ENCODE assay signal across 8 mouse cellular contexts in the genomic region with DNA sequence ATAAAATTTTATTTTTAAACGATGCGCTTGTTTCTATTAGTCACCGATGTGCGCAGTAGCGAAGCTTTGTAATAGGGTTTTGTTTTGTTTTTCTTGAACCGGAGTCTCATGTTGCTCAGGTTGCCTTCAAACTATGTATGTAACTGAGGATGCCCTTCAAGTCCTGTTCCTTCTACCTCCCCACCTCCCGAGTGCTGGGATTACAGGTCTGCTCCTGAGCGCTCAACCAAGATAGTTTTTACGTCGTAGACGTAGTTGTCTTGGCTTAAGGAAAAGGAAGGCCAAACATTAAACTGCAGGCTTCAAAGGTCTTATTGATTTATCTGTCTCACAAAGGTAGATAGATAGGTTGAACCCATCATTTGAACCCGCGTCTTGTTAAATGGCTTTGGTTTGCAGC. TPM values are rescaled to one million over a fixed set of nuclear protein-coding genes. Genes with fewer than 3 reads are reported as not detected.
A peak's percentile ranks its signal among the peaks of the same experiment; 100 is the strongest.
DNase-seq lines count a peak whose midpoint lies in the region; ATAC-seq and TF ChIP-seq lines count a peak whose summit lies in the region.

No protein-coding gene starts in this region.

- H3K36me3 ChIP-seq in erythroblast, embryonic 14.5 days (ENCODE audit: control insufficient read depth) = peaks cover 54% of the 10 kb centered on the region
- peaks cover 9% of the 10 kb centered on the region for H3K36me3 ChIP-seq in C2C12 (ENCODE audit: control insufficient read depth, insufficient read depth)
- no peaks in the 10 kb centered on the region for H3K36me3 ChIP-seq in embryonic facial prominence, embryonic 15.5 days
- 0 out of 2 replicates have a peak, but pooled peaks cover 2% of the 10 kb centered on the region for H3K36me3 ChIP-seq in liver, embryonic 11.5 days (ENCODE audit: control insufficient read depth, insufficient read depth, low read length)
- no peaks in the 10 kb centered on the region for H3K36me3 ChIP-seq in stomach, postnatal 0 days (ENCODE audit: control insufficient read depth, insufficient read depth, low read length)

- TF ChIP-seq EP300 in stomach, postnatal 0 days (optimal IDR thresholded peaks at IDR 0.05) = no peak

- no peak for TF ChIP-seq CTCF in C2C12 (IDR thresholded peaks at IDR 0.05; ENCODE audit: control insufficient read depth, insufficient read depth, insufficient read length)
- no peak for TF ChIP-seq CTCF in stomach, postnatal 0 days (IDR thresholded peaks at IDR 0.05; ENCODE audit: low read depth)

- H3K4me3 ChIP-seq in erythroblast, embryonic 14.5 days (replicated peaks) = peak overlapping the region; percentile 94
- H3K4me3 ChIP-seq in C2C12 (ENCODE audit: insufficient read depth, poor library complexity, severe bottlenecking) = peak overlapping the region; percentile 93
- peak overlapping the region; percentile 81 for H3K4me3 ChIP-seq in embryonic facial prominence, embryonic 15.5 days (replicated peaks)
- H3K4me3 ChIP-seq in liver, embryonic 11.5 days (ENCODE audit: low read depth, low read length) = peak overlapping the region; percentile 99
- peak overlapping the region; percentile 88 for H3K4me3 ChIP-seq in stomach, postnatal 0 days (ENCODE audit: low read depth, low read length)

- no peaks in the 10 kb centered on the region for H3K9me3 ChIP-seq in erythroblast, embryonic 14.5 days (ENCODE audit: control insufficient read depth, low read length)
- H3K9me3 ChIP-seq in embryonic facial prominence, embryonic 15.5 days (replicated peaks) = no peaks in the 10 kb centered on the region
- no peaks in the 10 kb centered on the region for H3K9me3 ChIP-seq in liver, embryonic 11.5 days (ENCODE audit: control insufficient read depth, low read length)
- H3K9me3 ChIP-seq in stomach, postnatal 0 days (ENCODE audit: control insufficient read depth, low read length) = no peaks in the 10 kb centered on the region

- no peak overlapping the region for H3K27ac ChIP-seq in embryonic facial prominence, embryonic 15.5 days (replicated peaks)
- H3K27ac ChIP-seq in liver, embryonic 11.5 days (ENCODE audit: low read depth, low read length) = no peak overlapping the region
- H3K27ac ChIP-seq in stomach, postnatal 0 days (replicated peaks) = no peak overlapping the region

- DNase-seq in liver, embryonic 11.5 days (ENCODE audit: low spot score) = no peak
- no peak for DNase-seq in stomach, postnatal 0 days (ENCODE audit: low spot score)
- no peak for DNase-seq in urinary bladder, postnatal 25 days (ENCODE audit: low spot score)
- no peak for DNase-seq in layer of hippocampus, adult 8-10 months (ENCODE audit: low spot score in 2 of 2)

- peaks cover 55% of the 10 kb centered on the region for H3K79me3 ChIP-seq in C2C12 (ENCODE audit: low read depth)

- 13% methylated on average over 13 of the region's 13 CpGs for WGBS in embryonic facial prominence, embryonic 15.5 days
- WGBS in liver, embryonic 11.5 days = 10% methylated on average over 13 of the region's 13 CpGs
- 8% methylated on average over 13 of the region's 13 CpGs for WGBS in stomach, postnatal 0 days

- H3K27me3 ChIP-seq in erythroblast, embryonic 14.5 days (ENCODE audit: control insufficient read depth) = no peaks in the 10 kb centered on the region
- H3K27me3 ChIP-seq in C2C12 (ENCODE audit: control insufficient read depth, insufficient read depth, insufficient read length) = no peaks in the 10 kb centered on the region
- H3K27me3 ChIP-seq in embryonic facial prominence, embryonic 15.5 days = no peaks in the 10 kb centered on the region
- H3K27me3 ChIP-seq in liver, embryonic 11.5 days (replicated peaks; ENCODE audit: control insufficient read depth, insufficient read depth, low read length) = no peaks in the 10 kb centered on the region
- H3K27me3 ChIP-seq in stomach, postnatal 0 days (ENCODE audit: control insufficient read depth, insufficient read depth, low read length) = no peaks in the 10 kb centered on the region

- peaks cover 50% of the 10 kb centered on the region for H3K4me1 ChIP-seq in erythroblast, embryonic 14.5 days (ENCODE audit: control insufficient read depth)
- H3K4me1 ChIP-seq in embryonic facial prominence, embryonic 15.5 days = peaks cover 13% of the 10 kb centered on the region
- peaks cover 27% of the 10 kb centered on the region for H3K4me1 ChIP-seq in liver, embryonic 11.5 days (replicated peaks; ENCODE audit: control insufficient read depth, insufficient read depth, low read length)
- H3K4me1 ChIP-seq in stomach, postnatal 0 days (replicated peaks; ENCODE audit: control insufficient read depth, insufficient read depth) = no peaks in the 10 kb centered on the region; the same call in 1 of the 2 replicates

- peak overlapping the region; percentile 86 for H3K4me2 ChIP-seq in embryonic facial prominence, embryonic 15.5 days (replicated peaks)
- H3K4me2 ChIP-seq in liver, embryonic 11.5 days = peak overlapping the region; percentile 95
- H3K4me2 ChIP-seq in stomach, postnatal 0 days (replicated peaks; ENCODE audit: low read depth) = peak overlapping the region; percentile 97

- no peak overlapping the region; the same call in 1 of the 2 replicates for H3K9ac ChIP-seq in embryonic facial prominence, embryonic 15.5 days
- H3K9ac ChIP-seq in liver, embryonic 11.5 days (ENCODE audit: low read depth, low read length) = peak overlapping the region; percentile 90
- peak overlapping the region; percentile 83 for H3K9ac ChIP-seq in stomach, postnatal 0 days (ENCODE audit: low read length)

- no peak for ATAC-seq in erythroblast, adult 5-6 weeks (replicated peaks; ENCODE audit: low FRiP score, poor library complexity, severe bottlenecking)
- no peak for ATAC-seq in embryonic facial prominence, embryonic 15.5 days (ENCODE audit: insufficient number of reproducible peaks, low FRiP score, low TSS enrichment, low read depth)
- no peak for ATAC-seq in liver, embryonic 11.5 days (replicated peaks; ENCODE audit: low FRiP score)
- ATAC-seq in stomach, postnatal 0 days (ENCODE audit: low FRiP score, low TSS enrichment) = no peak

- peak overlapping the region; percentile 57 for H3ac ChIP-seq in C2C12 (ENCODE audit: control insufficient read depth, insufficient read length, low read depth)

- peaks cover 59% of the 10 kb centered on the region for H3K79me2 ChIP-seq in C2C12 (ENCODE audit: control insufficient read depth, insufficient read depth)

TF ChIP-seq in C2C12, 6 proteins besides CTCF, POLR2A, EP300 and RAD21:
- TF ChIP-seq MAX (IDR thresholded peaks at IDR 0.05) (no peak), MYOD1 (IDR thresholded peaks at IDR 0.05; ENCODE audit: control insufficient read depth, insufficient read length, low read depth) (no peak), FOSL1 (IDR thresholded peaks at IDR 0.05; ENCODE audit: insufficient read depth, low read length, poor library complexity, severe bottlenecking) (no peak), MYOG (IDR thresholded peaks at IDR 0.05; ENCODE audit: control insufficient read depth, extremely low read depth, insufficient read length) (no peak), CEBPB (IDR thresholded peaks at IDR 0.05; ENCODE audit: low read depth) (no peak), USF1 (IDR thresholded peaks at IDR 0.05; ENCODE audit: low read depth) (no peak)

RNA-seq across cellular contexts. Expression of a gene that starts 0.9 kb away (rescaled TPM):
- 1.2 and 1.6 TPM in 2 replicates for polyA plus RNA-seq in erythroblast, embryonic 14.5 days (2012)
- total RNA-seq in erythroblast, adult 5-6 weeks (2015; ENCODE audit: low replicate concordance) = 22.9 and 35.7 TPM in 2 replicates
- 47.8 and 63.0 TPM in 2 replicates for total RNA-seq in erythroblast, adult 5-6 weeks (2017; ENCODE audit: low replicate concordance)
- polyA plus RNA-seq in C2C12 (2012; fragmentation: generic; extraction: Trizol) = 45.4 TPM
- 47.1 and 48.3 TPM in 2 replicates for polyA plus RNA-seq in embryonic facial prominence, embryonic 15.5 days (2015; fragmentation: Nextera tagmentation; extraction: Ambion mirVana)
- polyA plus RNA-seq in liver, embryonic 11.5 days (2014; fragmentation: Nextera tagmentation; extraction: Ambion mirVana) = 114 and 120 TPM in 2 replicates
- polyA plus RNA-seq in stomach, postnatal 0 days (2015; fragmentation: Nextera tagmentation; extraction: Ambion mirVana) = 26.0 and 27.7 TPM in 2 replicates
- total RNA-seq in layer of hippocampus, adult 8-10 months (2022) = 10 to 100 TPM; 20.0 to 22.3 (median 20.7) TPM

RNA-seq across cellular contexts. Expression of a gene that starts 54.3 kb away (rescaled TPM):
- polyA plus RNA-seq in erythroblast, embryonic 14.5 days (2012) = 0.16 and 0.30 TPM in 2 replicates
- 10.4 and 19.4 TPM in 2 replicates for total RNA-seq in erythroblast, adult 5-6 weeks (2015; ENCODE audit: low replicate concordance)
- 6.7 and 9.2 TPM in 2 replicates for total RNA-seq in erythroblast, adult 5-6 weeks (2017; ENCODE audit: low replicate concordance)
- 22.1 TPM for polyA plus RNA-seq in C2C12 (2012; fragmentation: generic; extraction: Trizol)
- polyA plus RNA-seq in embryonic facial prominence, embryonic 15.5 days (2015; fragmentation: Nextera tagmentation; extraction: Ambion mirVana) = 85.3 and 88.0 TPM in 2 replicates
- 90.6 and 98.4 TPM in 2 replicates for polyA plus RNA-seq in liver, embryonic 11.5 days (2014; fragmentation: Nextera tagmentation; extraction: Ambion mirVana)
- polyA plus RNA-seq in stomach, postnatal 0 days (2015; fragmentation: Nextera tagmentation; extraction: Ambion mirVana) = 141 and 150 TPM in 2 replicates
- total RNA-seq in layer of hippocampus, adult 8-10 months (2022) = 10 to 100 TPM; 49.3 to 55.6 (median 52.0) TPM

Comparison
In these comparisons a context has a peak if more than half of its experiments do, and no peak if none do; other contexts are left out.
1. RNA of a gene that starts 0.9 kb away (polyA plus RNA-seq): 114 to 120 TPM in liver, embryonic 11.5 days, 47.1 to 48.3 TPM in embryonic facial prominence, embryonic 15.5 days, 45.4 TPM in C2C12 (single experiment) and 26.0 to 27.7 TPM in stomach, postnatal 0 days; 1.2 to 1.6 TPM in erythroblast, embryonic 14.5 days; every median in the first group is over 10 times any median in the second.
2. RNA of a gene that starts 54.3 kb away (polyA plus RNA-seq): 141 to 150 TPM in stomach, postnatal 0 days, 90.6 to 98.4 TPM in liver, embryonic 11.5 days, 85.3 to 88.0 TPM in embryonic facial prominence, embryonic 15.5 days and 22.1 TPM in C2C12 (single experiment); 0.16 to 0.30 TPM in erythroblast, embryonic 14.5 days; every median in the first group is over 10 times any median in the second.
3. Peak in every context shown above with its lines, with median percentiles within 50 percentile points of each other: H3K4me3 ChIP-seq and H3K4me2 ChIP-seq.